Comparison of ENCODE assay signal across 8 mouse cellular contexts in the genomic region with DNA sequence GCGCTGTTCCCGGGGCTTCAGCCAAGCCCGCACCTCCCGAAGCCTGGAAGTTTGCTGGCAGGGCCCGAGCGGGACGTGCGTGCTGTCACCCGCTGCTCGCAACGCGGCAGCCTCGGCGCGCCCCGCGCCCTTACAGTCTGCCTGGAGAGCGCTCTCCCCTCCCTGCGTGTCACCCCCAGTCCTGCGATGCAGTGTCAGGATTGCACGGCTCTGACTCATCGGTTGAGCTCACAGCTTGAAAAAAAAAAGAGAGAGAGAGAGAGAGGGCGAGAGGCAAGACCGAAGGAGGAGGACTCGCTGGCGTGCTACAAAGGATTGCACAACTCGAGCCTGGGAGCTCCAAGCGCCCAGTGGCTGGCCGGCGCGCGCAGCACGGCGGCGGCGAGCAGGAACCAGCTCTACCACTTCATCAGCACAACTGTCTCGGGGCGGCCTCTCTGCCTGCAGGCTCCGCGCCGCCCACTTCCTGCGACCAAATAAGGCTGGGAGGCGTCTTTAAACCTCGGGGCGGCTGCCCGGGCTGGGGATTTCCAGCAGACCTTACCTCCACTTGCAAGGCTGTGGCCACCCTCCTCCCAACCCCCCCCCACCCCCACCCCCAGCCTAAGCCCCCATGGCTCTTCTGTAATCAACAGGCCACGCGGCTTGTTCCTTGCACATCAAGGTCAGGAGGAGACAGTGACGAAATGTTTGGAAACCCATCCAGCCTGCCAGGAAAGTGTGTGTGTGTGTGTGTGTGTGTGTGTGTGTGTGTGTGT. TPM values are rescaled to one million over a fixed set of nuclear protein-coding genes. Genes with fewer than 3 reads are reported as not detected.
A peak's percentile ranks its signal among the peaks of the same experiment; 100 is the strongest.
DNase-seq lines count a peak whose midpoint lies in the region; ATAC-seq lines count a peak whose summit lies in the region.

No protein-coding gene starts in this region.

- under 1% methylated on average over 49 of the region's 49 CpGs for WGBS in heart, embryonic 14.5 days
- WGBS in liver, embryonic 13.5 days (ENCODE audit: insufficient replicate concordance) = under 1% methylated on average over 49 of the region's 49 CpGs
- under 1% methylated on average over 49 of the region's 49 CpGs for WGBS in stomach, embryonic 14.5 days

- H3K4me2 ChIP-seq in heart, embryonic 14.5 days (ENCODE audit: low read length) = peak overlapping the region; percentile 99
- H3K4me2 ChIP-seq in liver, embryonic 13.5 days = peak overlapping the region; percentile 98
- H3K4me2 ChIP-seq in stomach, embryonic 14.5 days (replicated peaks; ENCODE audit: low read depth, low read length) = peak overlapping the region; percentile 97

- peaks cover 40 to 57% of the 10 kb centered on the region in 2 experiments for H3K4me1 ChIP-seq in heart, embryonic 14.5 days (ENCODE audit: control insufficient read depth in 2 of 2, insufficient read depth in 2 of 2, low read length in 2 of 2)
- H3K4me1 ChIP-seq in liver, embryonic 13.5 days (replicated peaks) = peaks cover 83% of the 10 kb centered on the region
- peaks cover 63% of the 10 kb centered on the region for H3K4me1 ChIP-seq in stomach, embryonic 14.5 days (ENCODE audit: control insufficient read depth, insufficient read depth, low read length)

- DNase-seq in CD8-positive naive resting alpha-beta T cell, adult 2 months (ENCODE audit: low read depth in 2 of 2, low spot score in 2 of 2) = peak; percentile 93 to 94
- DNase-seq in c-Kit-positive CD71-negative TER-119-negative erythroid progenitor cells, embryonic 14.5 days (ENCODE audit: low read depth) = peak; percentile 91
- DNase-seq in fibroblast of lung, adult 2 months (ENCODE audit: low read depth) = peak; percentile 97
- DNase-seq in kidney, postnatal 14 days = peak; percentile 97
- DNase-seq in liver, embryonic 13.5 days = peak; percentile 89
- DNase-seq in natural killer cell, adult 2 months (ENCODE audit: low spot score in 2 of 2) = peak; percentile 93 to 94

- no peaks in the 10 kb centered on the region for H3K36me3 ChIP-seq in heart, embryonic 14.5 days (ENCODE audit: control insufficient read depth, insufficient read depth, low read length)
- H3K36me3 ChIP-seq in liver, embryonic 13.5 days = peaks cover 5% of the 10 kb centered on the region; the same call in 1 of the 2 replicates
- no peaks in the 10 kb centered on the region for H3K36me3 ChIP-seq in stomach, embryonic 14.5 days (ENCODE audit: control insufficient read depth, insufficient read depth, low read length)

- no peaks in the 10 kb centered on the region for H3K9me3 ChIP-seq in heart, embryonic 14.5 days (ENCODE audit: control insufficient read depth, low read length)
- H3K9me3 ChIP-seq in liver, embryonic 13.5 days (replicated peaks) = no peaks in the 10 kb centered on the region
- H3K9me3 ChIP-seq in stomach, embryonic 14.5 days (ENCODE audit: control insufficient read depth, low read depth, low read length) = no peaks in the 10 kb centered on the region

- ATAC-seq in heart, embryonic 14.5 days (ENCODE audit: insufficient number of reproducible peaks, insufficient read depth, low FRiP score, low read depth) = peak; percentile 88
- peak; percentile 84 for ATAC-seq in liver, embryonic 13.5 days (ENCODE audit: low read depth)
- peak; percentile 91 for ATAC-seq in stomach, embryonic 14.5 days (ENCODE audit: insufficient number of reproducible peaks, insufficient read depth, low FRiP score, low read depth)

- peak overlapping the region; percentile 93 for H3K9ac ChIP-seq in heart, embryonic 14.5 days (ENCODE audit: low read length)
- peak overlapping the region; percentile 99 for H3K9ac ChIP-seq in liver, embryonic 13.5 days
- H3K9ac ChIP-seq in stomach, embryonic 14.5 days (replicated peaks; ENCODE audit: low read depth, low read length) = peak overlapping the region; percentile 94

- no peaks in the 10 kb centered on the region for H3K27me3 ChIP-seq in heart, embryonic 14.5 days (ENCODE audit: control insufficient read depth, insufficient read depth, low read length)
- no peaks in the 10 kb centered on the region for H3K27me3 ChIP-seq in liver, embryonic 13.5 days
- H3K27me3 ChIP-seq in stomach, embryonic 14.5 days (ENCODE audit: control insufficient read depth, insufficient read depth, low read length) = no peaks in the 10 kb centered on the region

- peak overlapping the region; percentile 96 to 97 for H3K27ac ChIP-seq in heart, embryonic 14.5 days (replicated peaks in 1 of 2; ENCODE audit: control insufficient read depth in 1 of 2, insufficient read depth in 1 of 2, low read depth in 2 of 2, low read length in 2 of 2)
- peak overlapping the region; percentile 98 for H3K27ac ChIP-seq in liver, embryonic 13.5 days
- peak overlapping the region; percentile 99 for H3K27ac ChIP-seq in stomach, embryonic 14.5 days (ENCODE audit: low read length)

- peak overlapping the region; percentile 63 to 83 for H3K4me3 ChIP-seq in heart, embryonic 14.5 days (ENCODE audit: control insufficient read depth in 1 of 2, insufficient read depth in 1 of 2, low read depth in 1 of 2, low read length in 2 of 2)
- H3K4me3 ChIP-seq in liver, embryonic 13.5 days (replicated peaks) = peak overlapping the region; percentile 97
- peak overlapping the region; percentile 81 for H3K4me3 ChIP-seq in stomach, embryonic 14.5 days (ENCODE audit: low read depth, low read length)

RNA-seq across cellular contexts. Expression of a gene that starts 24.9 kb away (rescaled TPM):
- 7.1 and 7.4 TPM in 2 replicates for polyA plus RNA-seq in heart, embryonic 14.5 days (2014; fragmentation: Nextera tagmentation; extraction: Ambion mirVana)
- 3.7 and 4.4 TPM in 2 replicates for polyA plus RNA-seq in liver, embryonic 13.5 days (2015; fragmentation: Nextera tagmentation; extraction: Ambion mirVana)
- 10.2 and 10.6 TPM in 2 replicates for polyA plus RNA-seq in stomach, embryonic 14.5 days (2014; fragmentation: Nextera tagmentation; extraction: Ambion mirVana)

RNA-seq across cellular contexts. Expression of a gene that starts 45.5 kb away (rescaled TPM):
- 0.43 and 0.68 TPM in 2 replicates for polyA plus RNA-seq in heart, embryonic 14.5 days (2014; fragmentation: Nextera tagmentation; extraction: Ambion mirVana)
- 0.14 TPM in 1 of 2 replicates, not detected in the other for polyA plus RNA-seq in liver, embryonic 13.5 days (2015; fragmentation: Nextera tagmentation; extraction: Ambion mirVana)
- polyA plus RNA-seq in stomach, embryonic 14.5 days (2014; fragmentation: Nextera tagmentation; extraction: Ambion mirVana) = 0.45 and 0.90 TPM in 2 replicates

Comparison
In these comparisons a context has a peak if more than half of its experiments do, and no peak if none do; other contexts are left out.
1. Peak in every context shown above with its lines: DNase-seq, ATAC-seq, H3K4me3 ChIP-seq and H3K27ac ChIP-seq.